Mouse (Mus musculus) c-Kit-positive CD71-positive TER-119-negative erythroid progenitor cells, embryonic 14.5 days (primary cell): ENCODE data around the gene Lta.
"Not testable (repeated sequence)": the region's sequence is repeated elsewhere in the genome, so short reads cannot be mapped to it uniquely, and the experiment has no call there.

Source experiments
- DNase-seq: peaks from one replicate; pipeline ENCODE4 v3.0.0-alpha.2; 2013; ENCODE audit warnings: low read depth

Gene Lta

GRCm38 (mm10) chr17:35239700-35240099 lies 34.5 kb upstream of the Lta start:
- no peak for DNase-seq

GRCm38 (mm10) chr17:35237504-35237903 lies 32.4 kb upstream of the Lta start:
- no peak for DNase-seq

GRCm38 (mm10) chr17:35236996-35237395 lies 31.8 kb upstream of the Lta start:
- no peak for DNase-seq

DNA sequence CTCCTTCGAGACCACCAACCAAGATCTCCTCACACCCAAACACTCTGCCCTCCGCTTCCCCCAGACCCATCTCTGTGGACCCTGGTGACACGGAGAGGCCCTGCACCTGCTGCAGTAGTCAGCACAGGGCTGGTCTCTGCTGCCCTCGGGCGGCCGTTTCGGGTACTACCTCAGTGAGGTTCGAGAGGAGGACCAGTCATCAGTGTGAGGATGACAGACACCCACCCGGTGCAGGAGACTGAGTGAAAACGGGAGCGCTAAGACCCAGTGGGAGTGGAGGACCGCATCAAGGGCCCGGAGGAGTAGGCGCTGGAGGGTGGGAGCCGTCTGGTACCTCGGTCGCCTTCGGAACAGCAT lies 31.2 kb upstream of the Lta start:
- peak; percentile 90 for DNase-seq

- peak; percentile 96 for DNase-seq
These were observed 30.7 kb upstream of the Lta start, which contains the start of gene Nfkbil1 for GRCm38 (mm10) chr17:35235614-35236389. Nfkbil1 (minus strand) TSS chr17:35235792.

GRCm38 (mm10) chr17:35234903-35235302 lies 29.8 kb upstream of the Lta start:
- no peak for DNase-seq

DNA sequence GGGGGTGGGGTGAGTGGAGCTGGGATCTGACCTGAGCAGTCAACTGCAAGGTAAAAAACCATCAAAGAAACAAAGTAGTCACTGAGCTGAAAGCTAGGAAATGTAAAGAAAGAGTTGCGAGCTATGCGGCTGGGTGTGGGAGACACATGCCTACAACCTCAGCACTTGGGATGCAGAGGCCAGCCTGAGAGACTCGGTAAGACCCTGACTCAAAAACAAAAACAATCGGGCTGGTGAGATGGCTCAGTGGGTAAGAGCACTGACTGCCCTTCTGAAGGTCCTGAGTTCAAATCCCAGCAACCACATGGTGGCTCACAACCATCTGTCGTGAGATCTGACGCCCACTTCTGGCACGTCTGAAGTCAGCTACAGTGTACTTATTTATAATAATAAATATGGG lies 28.9 kb upstream of the Lta start:
- not testable (repeated sequence) for DNase-seq

DNA sequence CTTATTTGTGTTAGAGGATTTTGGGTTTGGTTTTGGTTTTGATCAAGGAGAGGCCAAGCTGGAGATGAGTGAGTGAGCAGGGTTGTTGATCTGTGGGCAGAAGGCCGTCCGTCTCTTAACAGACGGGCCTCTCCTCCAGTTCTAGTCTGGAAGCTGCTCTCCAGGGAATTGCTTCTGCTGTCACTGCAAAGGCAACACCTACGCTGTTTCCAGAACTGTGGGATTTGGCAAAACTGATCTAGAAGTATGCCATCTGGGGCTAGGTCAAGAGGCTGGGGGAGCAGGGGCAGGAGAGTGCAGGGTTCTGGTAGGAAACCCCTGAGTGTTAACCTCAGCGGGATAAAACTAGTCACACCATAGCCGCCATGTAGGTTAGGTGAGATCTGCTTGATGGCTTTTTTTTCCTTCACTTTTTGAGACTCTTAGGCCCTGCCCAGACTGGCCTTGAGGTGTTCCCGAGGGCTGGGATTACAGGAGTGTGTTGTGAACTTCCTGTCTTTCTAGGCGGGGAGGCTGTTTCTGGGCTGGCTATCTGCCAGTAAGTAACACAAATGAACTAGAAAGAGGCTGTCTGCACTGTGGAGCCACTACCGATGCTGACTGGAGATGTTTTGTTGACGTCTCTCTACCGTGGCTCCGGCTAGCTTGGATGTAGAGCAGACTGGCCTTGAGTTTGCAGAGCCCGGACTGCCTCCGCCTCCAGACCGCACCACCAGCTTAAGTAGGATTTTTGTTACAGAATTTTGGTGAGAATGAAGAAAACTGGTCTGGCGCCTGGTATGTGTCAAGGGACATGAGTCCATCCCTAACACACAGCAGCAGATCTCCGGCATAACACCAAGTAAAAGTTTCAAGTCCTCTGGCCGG lies 28.2 kb upstream of the Lta start, which contains the start of gene Atp6v1g2:
Gene Atp6v1g2 (plus strand): TSS at position 547 of the 867 bp plus-strand sequence.
- no peak for DNase-seq

DNA sequence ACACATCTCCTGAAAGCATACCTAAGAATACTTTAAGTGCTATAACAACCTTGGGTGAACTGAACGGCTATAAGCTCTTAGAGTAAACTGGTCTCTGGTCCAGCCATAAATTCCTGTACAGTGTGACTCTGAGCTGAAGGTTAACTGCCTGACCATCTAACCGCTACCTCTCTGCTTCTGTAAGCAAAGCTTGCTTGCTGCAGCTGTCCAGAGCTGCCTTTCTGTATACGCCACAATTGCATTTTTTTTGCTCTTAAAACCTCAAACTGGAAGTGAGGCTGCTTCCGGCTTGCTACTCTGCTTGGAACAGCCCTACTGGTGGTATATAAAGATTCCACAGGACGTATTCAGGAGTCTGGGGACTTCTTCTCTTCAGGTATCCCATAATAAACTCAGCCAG lies 27.5 kb upstream of the Lta start:
- no peak for DNase-seq

- peak; percentile 65 for DNase-seq
These were observed 26.9 kb upstream of the Lta start for GRCm38 (mm10) chr17:35232043-35232442.

GRCm38 (mm10) chr17:35231022-35231421 lies 25.9 kb upstream of the Lta start:
- no peak for DNase-seq

GRCm38 (mm10) chr17:35226561-35227046 lies 21.5 kb upstream of the Lta start:
- DNase-seq: no peak

GRCm38 (mm10) chr17:35225456-35225855 lies 20.3 kb upstream of the Lta start:
- DNase-seq: no peak

DNA sequence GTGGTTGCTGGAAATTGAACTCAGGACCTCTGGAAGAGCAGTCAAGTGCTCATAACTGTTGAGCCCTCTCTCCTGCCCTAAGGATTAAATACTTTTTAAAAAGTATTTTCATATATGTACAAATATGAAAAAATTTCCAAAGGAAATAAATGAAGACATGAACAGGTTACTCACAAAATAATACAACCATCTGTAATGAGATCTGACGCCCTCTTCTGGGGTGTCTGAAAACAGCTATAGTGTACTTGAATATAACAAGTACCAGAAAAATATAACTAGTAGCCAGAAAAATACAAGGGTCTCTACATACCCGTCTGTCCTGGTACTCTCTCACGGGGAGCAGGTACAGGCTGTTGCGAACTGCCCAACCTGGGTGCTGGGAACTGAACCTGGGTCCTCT lies 19.5 kb upstream of the Lta start:
- no peak for DNase-seq

DNA sequence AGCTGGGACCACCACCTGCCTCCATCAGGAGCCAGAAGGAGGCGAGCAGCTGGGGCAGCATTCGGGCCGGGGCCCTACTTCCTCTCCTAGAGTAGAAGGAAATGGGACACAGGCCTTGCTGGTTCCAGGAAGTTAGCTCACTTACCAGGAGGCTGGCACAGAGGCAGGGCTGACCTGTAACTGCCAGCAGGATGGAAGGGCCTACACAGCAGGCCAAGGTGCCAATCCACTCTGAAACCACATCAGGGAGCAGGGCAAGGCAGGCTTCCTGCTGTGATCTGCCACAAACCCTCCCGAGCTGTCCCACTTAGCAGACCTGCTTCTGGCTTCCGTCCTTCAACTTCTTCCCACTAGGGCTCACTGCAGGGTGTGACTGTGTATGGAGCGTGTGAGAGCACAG lies 17.1 kb upstream of the Lta start:
- no peak for DNase-seq

DNA sequence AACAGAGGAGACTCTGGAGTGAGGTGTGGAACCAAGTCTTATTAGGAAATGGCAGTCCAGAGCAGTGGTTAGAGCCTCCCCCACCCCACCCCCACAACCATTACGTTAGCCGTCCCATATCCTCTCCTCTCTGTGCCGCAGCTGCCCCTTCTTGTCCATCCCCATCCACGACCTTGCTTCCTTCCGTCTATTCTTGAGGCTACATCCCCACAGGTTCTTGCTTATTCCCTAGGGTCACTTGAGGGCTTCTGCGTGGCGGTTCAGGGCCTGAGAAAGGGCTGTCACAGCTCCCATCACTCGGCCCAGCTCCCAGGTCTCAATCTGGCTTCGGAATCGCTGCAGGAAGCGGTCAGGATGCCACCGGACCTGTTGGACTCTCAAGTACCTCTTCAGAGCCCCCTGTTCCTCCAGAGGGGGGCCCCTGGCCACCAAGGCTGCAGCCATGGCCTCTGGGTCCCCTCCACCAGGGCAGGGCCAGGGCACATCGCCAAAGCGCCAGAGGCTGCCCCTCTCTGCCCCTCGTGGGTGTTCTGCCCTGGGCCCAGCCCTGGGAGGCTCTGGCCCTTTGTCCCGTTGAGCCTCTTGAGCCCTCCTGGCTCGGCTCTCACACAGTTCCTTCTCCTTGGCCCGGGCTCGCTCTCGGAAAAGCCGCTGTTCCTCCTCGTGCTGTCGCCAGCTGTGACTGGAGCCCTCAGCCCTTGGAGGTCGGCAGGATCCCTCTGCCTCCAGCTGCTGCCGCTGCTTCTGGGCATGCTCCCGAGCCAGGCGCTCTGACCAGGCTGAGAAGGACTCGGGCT lies 15.2 kb upstream of the Lta start, which contains the start of gene Gm16181:
Gene Gm16181 (plus strand): TSS at position 679 of the 797 bp plus-strand sequence.
- DNase-seq: no peak

- DNase-seq: no peak
These were observed 14.5 kb upstream of the Lta start for GRCm38 (mm10) chr17:35219601-35220041.

- no peak for DNase-seq
These were observed 13.5 kb upstream of the Lta start for GRCm38 (mm10) chr17:35218516-35219193.

DNA sequence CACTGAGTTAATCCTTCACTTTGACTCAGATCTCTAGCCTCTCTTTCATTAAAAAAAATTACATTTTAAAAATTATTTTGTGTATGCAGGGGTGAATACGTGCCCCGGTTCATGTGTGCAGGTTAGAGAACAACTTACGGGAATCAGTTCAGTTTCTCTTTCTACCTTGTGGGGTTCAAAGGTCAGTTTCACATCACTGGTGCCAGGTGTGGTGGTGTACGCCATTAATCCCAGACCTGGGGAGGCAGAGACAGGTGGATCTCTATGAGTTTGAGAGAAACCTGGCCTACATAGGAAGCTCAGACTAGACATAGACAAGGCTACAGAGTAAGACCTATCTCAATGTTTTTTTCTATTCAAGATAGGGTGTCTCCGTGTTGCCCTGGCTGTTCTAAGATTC lies 7.9 kb upstream of the Lta start:
- DNase-seq: no peak

DNA sequence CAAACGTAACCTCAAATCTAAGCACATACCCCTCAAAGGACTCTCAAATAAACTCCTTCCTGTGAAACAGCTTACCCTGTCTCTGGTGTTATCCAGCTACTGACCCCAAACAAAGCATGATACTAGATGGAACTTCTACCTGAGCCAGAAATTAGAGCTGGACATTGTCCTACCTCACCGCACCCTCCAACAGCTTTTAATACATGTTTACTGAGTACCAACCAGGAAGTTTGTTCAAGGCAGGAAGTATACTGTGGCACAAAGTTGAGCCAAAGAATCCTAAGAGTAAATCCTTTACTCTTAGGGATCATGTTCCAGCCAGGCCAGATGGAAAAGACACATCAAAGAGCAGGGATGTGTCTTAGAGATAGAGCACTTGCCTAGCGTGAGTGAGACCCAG lies 5.4 kb upstream of the Lta start:
- no peak for DNase-seq

GRCm38 (mm10) chr17:35209785-35210535 lies 4.8 kb upstream of the Lta start:
- no peak for DNase-seq
